Mouse (Mus musculus) ES-Bruce4 (cell line): ENCODE results near the gene Psmd7. TPM values are rescaled to one million over a fixed set of nuclear protein-coding genes. Genes with fewer than 3 reads are reported as not detected.

Experiments used
- H3K27ac ChIP-seq: 2 replicates; pipeline ENCODE4 v1.5.1; 2012; ENCODE audit warnings: low read length, inconsistent platforms; ENCODE audit not compliant: insufficient read depth
- H3K27me3 ChIP-seq: 2 replicates; pipeline ENCODE4 v1.6.1; 2012; ENCODE audit warnings: mild to moderate bottlenecking, low read length, inconsistent platforms; ENCODE audit not compliant: control insufficient read depth, poor library complexity, insufficient read depth, severe bottlenecking
- H3K36me3 ChIP-seq: 2 replicates; pipeline ENCODE4 v1.6.1; 2012; ENCODE audit warnings: inconsistent platforms, mild to moderate bottlenecking, low read length, moderate library complexity; ENCODE audit not compliant: control insufficient read depth, poor library complexity, insufficient read depth, severe bottlenecking
- H3K4me1 ChIP-seq: one replicate; pipeline ENCODE4 v1.8.1; 2011; ENCODE audit warnings: low read length; ENCODE audit not compliant: control insufficient read depth, insufficient read depth
- H3K4me3 ChIP-seq: 2 replicates; pipeline ENCODE4 v1.5.1; 2011; ENCODE audit warnings: low read depth, mild to moderate bottlenecking, low read length
- H3K9ac ChIP-seq: 2 replicates; pipeline ENCODE4 v1.6.1; 2012; ENCODE audit warnings: low read depth, mild to moderate bottlenecking, inconsistent platforms; ENCODE audit not compliant: poor library complexity, severe bottlenecking
- H3K9me3 ChIP-seq: replicated peaks from 2 replicates; pipeline ENCODE4 v1.6.1; 2012; ENCODE audit warnings: mild to moderate bottlenecking, low read length, inconsistent platforms; ENCODE audit not compliant: control insufficient read depth, poor library complexity, insufficient read depth, severe bottlenecking
- CTCF ChIP-seq: IDR thresholded peaks from one replicate; pipeline ENCODE4 v1.8.1; 2011; ENCODE audit warnings: low read depth, low read length
- EP300 ChIP-seq: IDR thresholded peaks from 2 replicates; pipeline ENCODE4 v1.6.1; 2011; ENCODE audit warnings: low read depth, low read length; ENCODE audit not compliant: insufficient read depth
- POLR2A ChIP-seq: IDR thresholded peaks from one replicate; pipeline ENCODE4 v1.8.1; 2011; ENCODE audit warnings: low read length; ENCODE audit not compliant: insufficient read depth
- polyA plus RNA-seq: library from polyadenylated mRNA; stranded (reverse); fragments of >200 nt; gene quantifications from 2 replicates; pipeline ENCODE4 v1.2.4, GENCODE M21; 2011; ENCODE audit warnings: low read depth; ENCODE audit not compliant: missing spikeins, insufficient read depth, insufficient read length

Psmd7 gene
- polyA plus RNA-seq, 1 experiment: 183 TPM

DNA sequence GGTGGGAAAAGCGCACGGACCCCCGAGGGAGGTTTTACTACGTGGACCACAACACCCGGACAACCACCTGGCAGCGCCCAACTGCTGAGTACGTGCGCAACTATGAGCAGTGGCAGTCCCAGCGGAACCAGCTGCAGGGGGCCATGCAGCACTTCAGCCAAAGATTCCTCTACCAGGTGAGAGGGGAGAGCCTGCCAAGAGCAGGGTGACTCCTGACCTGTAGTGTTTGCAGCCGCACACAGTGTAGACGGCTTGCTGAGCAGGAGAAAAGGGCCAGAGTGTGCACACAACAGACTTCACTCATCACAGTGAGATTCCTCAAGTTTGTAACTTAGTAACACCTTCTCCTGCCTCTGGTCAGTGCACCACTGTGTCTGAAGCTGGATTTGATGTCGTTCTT, 47.6 kb downstream of the Psmd7 start:
- Histone ChIP-seq H3K27me3 (no peaks in the 10 kb centered on the region), H3K4me3 (no peak overlapping the region), H3K9ac (no peak overlapping the region), H3K36me3 (no peaks in the 10 kb centered on the region), H3K9me3 (no peaks in the 10 kb centered on the region), H3K4me1 (no peaks in the 10 kb centered on the region), H3K27ac (no peak overlapping the region)
- TF ChIP-seq EP300: no peak

DNA sequence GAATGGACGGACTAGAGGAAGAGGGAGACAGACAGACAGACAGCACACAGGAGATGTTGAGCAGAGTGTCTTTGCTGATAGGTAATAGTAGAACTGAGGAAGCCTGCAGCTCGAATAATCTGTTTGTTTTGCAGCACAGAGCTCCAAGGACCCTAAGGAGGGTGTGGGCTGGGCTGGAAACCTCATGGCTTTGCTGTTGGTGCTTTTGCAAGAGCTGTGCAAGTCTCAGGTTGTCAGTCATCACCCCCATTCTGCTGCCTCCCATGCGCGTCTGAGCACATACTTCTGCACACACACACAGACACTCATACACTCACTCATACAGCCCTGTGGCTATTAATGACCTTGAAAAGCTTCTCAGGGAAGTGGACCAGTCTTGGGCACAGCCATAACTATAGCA, 50.8 kb downstream of the Psmd7 start:
- no peaks in the 10 kb centered on the region for H3K4me1 ChIP-seq
- H3K27me3 ChIP-seq: no peaks in the 10 kb centered on the region
- peaks cover 4% of the 10 kb centered on the region for H3K36me3 ChIP-seq
- H3K4me3 ChIP-seq: no peak overlapping the region
- H3K9ac ChIP-seq: no peak overlapping the region
- H3K27ac ChIP-seq: no peak overlapping the region
- H3K9me3 ChIP-seq: no peaks in the 10 kb centered on the region
- TF ChIP-seq EP300 (no peak), CTCF (no peak), POLR2A (no peak)

Other genes starting within 250 kb of the Psmd7 start
- gene Nqo1, start 185.3 kb downstream of the Psmd7 start, polyA plus RNA-seq: 20.2 and 20.5 TPM in 2 replicates
- 61.3 and 68.4 TPM in 2 replicates for gene Nob1, start 163.4 kb downstream of the Psmd7 start, polyA plus RNA-seq
- 46.0 and 48.7 TPM in 2 replicates for gene Wwp2, start 152.1 kb downstream of the Psmd7 start, polyA plus RNA-seq